Mouse (Mus musculus): ENCODE measurements around the gene Olfm2. TPM values are rescaled to one million over a fixed set of nuclear protein-coding genes. Genes with fewer than 3 reads are reported as not detected.
"Not testable (repeated sequence)": the region's sequence is repeated elsewhere in the genome, so short reads cannot be mapped to it uniquely, and the experiment has no call there.

The Olfm2 gene
- polyA plus RNA-seq, 1 experiment: 2.2 TPM

GRCm38 (mm10) chr9:20642896-20643466 lies 103.2 kb downstream of the Olfm2 start:
- WGBS: under 1% methylated on average over 30 of the region's 30 CpGs
- Histone ChIP-seq H3K27ac (ENCODE audit: insufficient read depth, low read depth, low read length) (peak overlapping the region; percentile 73), H3K4me1 (ENCODE audit: control insufficient read depth, insufficient read depth, insufficient read length, low read length) (peaks cover 2% of the 10 kb centered on the region; the same call in 1 of the 2 replicates), H3K27me3 (ENCODE audit: control insufficient read depth, insufficient read depth, low read length) (no peaks in the 10 kb centered on the region), H3K4me3 (ENCODE audit: low read depth, low read length) (peak overlapping the region; percentile 88), H3K36me3 (ENCODE audit: control insufficient read depth, insufficient read depth, low read length) (peaks cover 15% of the 10 kb centered on the region)
- TF ChIP-seq POLR2A (IDR thresholded peaks at IDR 0.05; ENCODE audit: low read depth, low read length) (0 out of 2 replicates have a peak, but pooled peaks have one; percentile 17), CTCF (IDR thresholded peaks at IDR 0.05; ENCODE audit: extremely low read depth, insufficient read length, insufficient replicate concordance, low read depth, low read length) (no peak; the same call in 1 of the 2 replicates)

GRCm38 (mm10) chr9:20642101-20642895 lies 103.9 kb downstream of the Olfm2 start, which contains the start of gene Ubl5:
TSS of gene Ubl5 (plus strand) at chr9:20642878.
- no peak for TF ChIP-seq CTCF (IDR thresholded peaks at IDR 0.05; ENCODE audit: extremely low read depth, insufficient read length, insufficient replicate concordance, low read depth, low read length)
- Histone ChIP-seq H3K4me3 (ENCODE audit: low read depth, low read length) (peak within 1 kb of the TSS; percentile 88), H3K27ac (ENCODE audit: insufficient read depth, low read depth, low read length) (peak within 1 kb of the TSS; percentile 73), H3K4me1 (ENCODE audit: control insufficient read depth, insufficient read depth, insufficient read length, low read length) (peaks cover 2% of the 10 kb centered on the region; the same call in 1 of the 2 replicates), H3K27me3 (ENCODE audit: control insufficient read depth, insufficient read depth, low read length) (no peaks in the 10 kb centered on the region), H3K36me3 (ENCODE audit: control insufficient read depth, insufficient read depth, low read length) (peaks cover 19% of the 10 kb centered on the region)
- WGBS: 1% methylated on average over 51 of the region's 51 CpGs

- peak overlapping the region; percentile 88; the same call in 1 of the 2 replicates for H3K4me3 ChIP-seq (ENCODE audit: low read depth, low read length)
- WGBS: 24% methylated on average over 6 of the region's 6 CpGs
- no peak overlapping the region for H3K27ac ChIP-seq (ENCODE audit: insufficient read depth, low read depth, low read length)
- H3K36me3 ChIP-seq (ENCODE audit: control insufficient read depth, insufficient read depth, low read length): peaks cover 24% of the 10 kb centered on the region
- no peaks in the 10 kb centered on the region for H3K27me3 ChIP-seq (ENCODE audit: control insufficient read depth, insufficient read depth, low read length)
- TF ChIP-seq CTCF (IDR thresholded peaks at IDR 0.05; ENCODE audit: extremely low read depth, insufficient read length, insufficient replicate concordance, low read depth, low read length): no peak
- TF ChIP-seq POLR2A (IDR thresholded peaks at IDR 0.05; ENCODE audit: low read depth, low read length): no peak
- peaks cover 2% of the 10 kb centered on the region; the same call in 1 of the 2 replicates for H3K4me1 ChIP-seq (ENCODE audit: control insufficient read depth, insufficient read depth, insufficient read length, low read length)
These were observed 104.6 kb downstream of the Olfm2 start for GRCm38 (mm10) chr9:20641501-20641900.

GRCm38 (mm10) chr9:20639486-20639885 lies 106.7 kb downstream of the Olfm2 start:
- no peak overlapping the region for H3K4me3 ChIP-seq (ENCODE audit: low read depth, low read length)
- TF ChIP-seq CTCF (IDR thresholded peaks at IDR 0.05; ENCODE audit: extremely low read depth, insufficient read length, insufficient replicate concordance, low read depth, low read length) (no peak), POLR2A (IDR thresholded peaks at IDR 0.05; ENCODE audit: low read depth, low read length) (no peak)
- H3K36me3 ChIP-seq (ENCODE audit: control insufficient read depth, insufficient read depth, low read length): peaks cover 24% of the 10 kb centered on the region
- H3K27me3 ChIP-seq (ENCODE audit: control insufficient read depth, insufficient read depth, low read length): no peaks in the 10 kb centered on the region
- 93% methylated on average over 4 of the region's 4 CpGs for WGBS
- H3K27ac ChIP-seq (ENCODE audit: insufficient read depth, low read depth, low read length): no peak overlapping the region
- H3K4me1 ChIP-seq (ENCODE audit: control insufficient read depth, insufficient read depth, insufficient read length, low read length): peaks cover 2% of the 10 kb centered on the region; the same call in 1 of the 2 replicates

GRCm38 (mm10) chr9:20638552-20638951 lies 107.6 kb downstream of the Olfm2 start:
- Histone ChIP-seq H3K27ac (ENCODE audit: insufficient read depth, low read depth, low read length) (no peak overlapping the region), H3K4me3 (ENCODE audit: low read depth, low read length) (no peak overlapping the region), H3K36me3 (ENCODE audit: control insufficient read depth, insufficient read depth, low read length) (peaks cover 24% of the 10 kb centered on the region), H3K27me3 (ENCODE audit: control insufficient read depth, insufficient read depth, low read length) (no peaks in the 10 kb centered on the region), H3K4me1 (ENCODE audit: control insufficient read depth, insufficient read depth, insufficient read length, low read length) (peaks cover 2% of the 10 kb centered on the region; the same call in 1 of the 2 replicates)
- WGBS: 94% methylated on average over 19 of the region's 19 CpGs
- TF ChIP-seq CTCF (IDR thresholded peaks at IDR 0.05; ENCODE audit: extremely low read depth, insufficient read length, insufficient replicate concordance, low read depth, low read length): no peak
- TF ChIP-seq POLR2A (IDR thresholded peaks at IDR 0.05; ENCODE audit: low read depth, low read length): no peak

- 82% methylated on average over 2 of the region's 2 CpGs for WGBS
- no peak overlapping the region for H3K27ac ChIP-seq (ENCODE audit: insufficient read depth, low read depth, low read length)
- TF ChIP-seq POLR2A (IDR thresholded peaks at IDR 0.05; ENCODE audit: low read depth, low read length): no peak
- TF ChIP-seq CTCF (IDR thresholded peaks at IDR 0.05; ENCODE audit: extremely low read depth, insufficient read length, insufficient replicate concordance, low read depth, low read length): no peak
- no peak overlapping the region for H3K4me3 ChIP-seq (ENCODE audit: low read depth, low read length)
- peaks cover 24% of the 10 kb centered on the region for H3K36me3 ChIP-seq (ENCODE audit: control insufficient read depth, insufficient read depth, low read length)
- H3K4me1 ChIP-seq (ENCODE audit: control insufficient read depth, insufficient read depth, insufficient read length, low read length): peaks cover under 1% of the 10 kb centered on the region; the same call in 1 of the 2 replicates
- no peaks in the 10 kb centered on the region for H3K27me3 ChIP-seq (ENCODE audit: control insufficient read depth, insufficient read depth, low read length)
These were observed 109.4 kb downstream of the Olfm2 start for GRCm38 (mm10) chr9:20636790-20637189.

- WGBS: 83% methylated on average over 3 of the region's 3 CpGs
- Histone ChIP-seq H3K27ac (ENCODE audit: insufficient read depth, low read depth, low read length) (no peak overlapping the region), H3K27me3 (ENCODE audit: control insufficient read depth, insufficient read depth, low read length) (no peaks in the 10 kb centered on the region), H3K4me1 (ENCODE audit: control insufficient read depth, insufficient read depth, insufficient read length, low read length) (no peaks in the 10 kb centered on the region), H3K36me3 (ENCODE audit: control insufficient read depth, insufficient read depth, low read length) (peaks cover 24% of the 10 kb centered on the region), H3K4me3 (ENCODE audit: low read depth, low read length) (no peak overlapping the region)
- TF ChIP-seq POLR2A (IDR thresholded peaks at IDR 0.05; ENCODE audit: low read depth, low read length): no peak
- TF ChIP-seq CTCF (IDR thresholded peaks at IDR 0.05; ENCODE audit: extremely low read depth, insufficient read length, insufficient replicate concordance, low read depth, low read length): no peak
These were observed 109.9 kb downstream of the Olfm2 start for GRCm38 (mm10) chr9:20636256-20636655.

GRCm38 (mm10) chr9:20635676-20636075 lies 110.5 kb downstream of the Olfm2 start:
- not testable (repeated sequence) for H3K4me3 ChIP-seq (ENCODE audit: low read depth, low read length); H3K27ac ChIP-seq (ENCODE audit: insufficient read depth, low read depth, low read length); H3K27me3 ChIP-seq (ENCODE audit: control insufficient read depth, insufficient read depth, low read length); H3K4me1 ChIP-seq (ENCODE audit: control insufficient read depth, insufficient read depth, insufficient read length, low read length)
- WGBS: 93% methylated on average over 8 of the region's 8 CpGs
- H3K36me3 ChIP-seq (ENCODE audit: control insufficient read depth, insufficient read depth, low read length): peaks cover 24% of the 10 kb centered on the region
